Mouse (Mus musculus) heart, postnatal 4 days (tissue): ENCODE measurements around the gene Polr3gl. TPM values are rescaled to one million over a fixed set of nuclear protein-coding genes. Genes with fewer than 3 reads are reported as not detected.

Experiments
- total RNA-seq, 2 experiments: library from RNA; stranded (reverse); gene quantifications; 2 replicates each; pipeline ENCODE4 v1.2.3; 2021

Gene Polr3gl
- total RNA-seq, 2 experiments from 2014 or later, result 20.4 to 24.0 TPM

Other genes with a start within 250 kb of the Polr3gl start
- gene BC107364, start 141.9 kb downstream of the Polr3gl start, total RNA-seq, result under 1 TPM in 1 of 2 experiments, not detected in 1; 0.50 TPM
- gene Hfe2, start 69.0 kb downstream of the Polr3gl start, total RNA-seq, result 10 to 100 TPM; 95.6 to 97.0 TPM
- 100 to 1,000 TPM; 286 to 331 TPM for gene Txnip, start 36.2 kb downstream of the Polr3gl start, total RNA-seq
- 1 to 10 TPM; 2.5 to 2.9 TPM for gene Gm16253, start 17.2 kb downstream of the Polr3gl start, total RNA-seq
- 1 to 10 TPM; 1.8 to 3.1 TPM for gene Ankrd34a, start 2.5 kb upstream of the Polr3gl start, total RNA-seq
- gene Lix1l, start 7.0 kb upstream of the Polr3gl start, total RNA-seq, result 10 to 100 TPM; 53.1 to 56.6 TPM
- gene Rbm8a, start 35.8 kb upstream of the Polr3gl start, total RNA-seq, result 10 to 100 TPM; 56.4 to 57.0 TPM
- 10 to 100 TPM; 26.4 to 26.8 TPM for gene Pex11b, start 41.2 kb upstream of the Polr3gl start, total RNA-seq
- under 1 TPM; 0.18 to 0.21 TPM for gene Gm42957, start 41.3 kb upstream of the Polr3gl start, total RNA-seq
- gene Itga10, start 51.4 kb upstream of the Polr3gl start, total RNA-seq, result 1 to 10 TPM; 1.0 to 1.3 TPM
- under 1 TPM; 0.14 to 0.19 TPM for gene Ankrd35, start 76.0 kb upstream of the Polr3gl start, total RNA-seq
- 10 to 100 TPM; 23.6 to 27.3 TPM for gene Pias3, start 102.2 kb upstream of the Polr3gl start, total RNA-seq
- 1 to 10 TPM; 3.5 to 3.6 TPM for gene Nudt17, start 114.4 kb upstream of the Polr3gl start, total RNA-seq
- 10 to 100 TPM; 26.1 to 27.3 TPM for gene Polr3c, start 133.4 kb upstream of the Polr3gl start, total RNA-seq
- 10 to 100 TPM; 25.3 to 25.6 TPM for gene Rnf115, start 133.5 kb upstream of the Polr3gl start, total RNA-seq
- under 1 TPM; 0.16 to 0.29 TPM for gene Pdzk1, start 235.1 kb upstream of the Polr3gl start, total RNA-seq
- not detected for gene Cd160, start 235.2 kb upstream of the Polr3gl start, total RNA-seq